Mouse (Mus musculus): ENCODE measurements around the gene Tmem30c. TPM values are rescaled to one million over a fixed set of nuclear protein-coding genes. Genes with fewer than 3 reads are reported as not detected.

Gene Tmem30c
- polyA plus RNA-seq, 1 experiment from 2014 or later: 0.26 TPM

DNA sequence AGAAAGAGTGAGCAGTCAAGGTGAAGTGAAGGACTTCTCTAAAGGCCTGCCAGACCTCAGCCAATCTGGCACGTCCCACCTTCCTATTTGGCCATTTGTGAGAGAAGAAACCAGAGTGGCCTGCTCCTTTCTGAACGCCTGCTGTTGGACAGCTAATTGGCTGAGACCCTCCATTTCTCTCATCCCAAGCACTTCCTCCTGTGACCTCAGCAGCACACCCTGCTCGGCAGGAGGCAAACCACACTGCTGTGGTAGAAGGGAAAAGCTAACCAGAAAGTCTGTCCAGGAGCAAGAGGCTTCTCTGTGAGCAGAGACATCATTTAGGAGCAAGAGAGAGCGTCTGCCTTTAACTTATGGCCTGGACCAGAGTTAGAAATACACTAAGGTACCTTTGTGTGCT is 24.5 kb upstream of the Tmem30c start:
- Histone ChIP-seq H3K4me3 (no peak overlapping the region), H3K27me3 (no peaks in the 10 kb centered on the region), H3K4me2 (no peak overlapping the region), H3K27ac (no peak overlapping the region), H3K9ac (no peak overlapping the region), H3K36me3 (ENCODE audit: poor library complexity, severe bottlenecking) (no peaks in the 10 kb centered on the region), H3K9me3 (replicated peaks) (no peaks in the 10 kb centered on the region), H3K4me1 (peaks cover 7% of the 10 kb centered on the region; the same call in 1 of the 2 replicates)
- ATAC-seq: no peak
- 81% methylated on average over 4 of the region's 4 CpGs for whole genome bisulfite sequencing

DNA sequence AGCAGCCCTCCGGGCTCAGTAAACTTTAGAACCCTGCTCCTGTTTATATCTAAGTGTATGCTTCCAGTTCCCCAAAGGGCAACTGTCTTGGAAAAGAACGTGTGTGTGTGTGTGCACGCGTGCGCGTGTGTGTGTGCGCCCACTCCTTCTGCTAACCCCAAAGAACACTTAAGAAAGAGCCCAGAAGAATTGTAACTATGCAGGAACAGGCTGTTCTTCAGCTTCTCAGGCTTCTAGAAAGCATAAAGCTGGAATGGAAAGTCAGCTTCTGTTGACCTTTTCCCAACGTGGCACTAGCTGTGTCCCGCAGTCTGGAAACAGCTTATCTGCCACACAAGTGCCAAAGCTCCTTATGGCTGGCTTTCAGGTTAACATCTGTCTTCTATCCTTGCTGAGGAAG is 22.4 kb upstream of the Tmem30c start:
- Histone ChIP-seq H3K9me3 (replicated peaks) (no peaks in the 10 kb centered on the region), H3K27me3 (no peaks in the 10 kb centered on the region), H3K4me2 (no peak overlapping the region), H3K4me3 (no peak overlapping the region), H3K36me3 (ENCODE audit: poor library complexity, severe bottlenecking) (no peaks in the 10 kb centered on the region), H3K4me1 (peaks cover 7% of the 10 kb centered on the region; the same call in 1 of the 2 replicates), H3K9ac (no peak overlapping the region), H3K27ac (no peak overlapping the region)
- no peak for ATAC-seq
- 90% methylated on average over 9 of the region's 9 CpGs for WGBS

DNA sequence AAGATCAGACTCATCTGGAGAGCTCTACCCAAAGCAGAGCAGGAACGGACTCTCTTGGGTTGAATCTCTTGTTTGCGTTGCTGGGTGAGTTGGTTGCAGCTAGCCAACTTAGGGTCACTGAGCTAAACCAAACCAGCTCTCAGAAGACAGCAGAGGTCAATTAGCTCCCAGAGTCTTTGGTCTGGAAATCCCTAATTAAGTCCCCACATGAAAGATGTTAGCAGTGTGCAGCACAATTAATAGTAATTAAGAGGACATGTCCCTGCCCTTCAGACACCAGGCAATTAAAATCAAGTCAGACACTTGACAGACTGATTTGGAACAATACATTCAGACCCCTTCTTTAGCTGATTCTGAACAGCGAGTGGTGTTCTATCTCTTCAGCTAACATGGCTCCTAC is 21.6 kb upstream of the Tmem30c start:
- WGBS: 44% methylated on average over 3 of the region's 3 CpGs
- ATAC-seq: no peak; the same call in 1 of the 2 replicates

DNA sequence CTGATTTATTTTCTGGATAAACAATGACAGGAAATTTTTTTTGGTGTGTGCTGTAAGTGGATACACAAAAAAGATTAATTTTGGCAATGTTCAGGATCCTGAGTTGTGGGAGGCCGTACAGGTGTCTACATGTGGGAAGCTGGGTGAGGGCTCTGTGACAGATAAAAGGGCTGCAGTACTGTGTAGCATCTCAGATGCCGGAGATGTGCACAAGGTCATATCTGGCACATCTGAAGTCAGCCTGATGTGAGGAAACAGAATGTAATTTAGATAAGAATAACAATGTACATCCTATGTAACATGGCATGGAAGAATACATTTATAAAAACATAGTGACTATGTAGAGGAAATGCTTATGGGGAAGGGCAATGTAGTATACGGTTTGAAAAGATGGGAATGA is 20.8 kb upstream of the Tmem30c start:
- Histone ChIP-seq H3K4me2 (no peak overlapping the region), H3K9ac (no peak overlapping the region), H3K4me3 (no peak overlapping the region), H3K27ac (no peak overlapping the region), H3K27me3 (no peaks in the 10 kb centered on the region), H3K36me3 (ENCODE audit: poor library complexity, severe bottlenecking) (no peaks in the 10 kb centered on the region), H3K9me3 (replicated peaks) (no peaks in the 10 kb centered on the region), H3K4me1 (peaks cover 7% of the 10 kb centered on the region; the same call in 1 of the 2 replicates)
- WGBS: 92% methylated on average over 3 of the region's 3 CpGs
- no peak for ATAC-seq

More for the DNA sequence above, 21.6 kb upstream of the Tmem30c start:
- H3K27ac ChIP-seq: no peak overlapping the region
- H3K9me3 ChIP-seq (replicated peaks): no peaks in the 10 kb centered on the region
- H3K9ac ChIP-seq: no peak overlapping the region
- peaks cover 7% of the 10 kb centered on the region; the same call in 1 of the 2 replicates for H3K4me1 ChIP-seq
- no peaks in the 10 kb centered on the region for H3K36me3 ChIP-seq (ENCODE audit: poor library complexity, severe bottlenecking)
- H3K27me3 ChIP-seq: no peaks in the 10 kb centered on the region
- no peak overlapping the region for H3K4me3 ChIP-seq
- no peak overlapping the region for H3K4me2 ChIP-seq

DNA sequence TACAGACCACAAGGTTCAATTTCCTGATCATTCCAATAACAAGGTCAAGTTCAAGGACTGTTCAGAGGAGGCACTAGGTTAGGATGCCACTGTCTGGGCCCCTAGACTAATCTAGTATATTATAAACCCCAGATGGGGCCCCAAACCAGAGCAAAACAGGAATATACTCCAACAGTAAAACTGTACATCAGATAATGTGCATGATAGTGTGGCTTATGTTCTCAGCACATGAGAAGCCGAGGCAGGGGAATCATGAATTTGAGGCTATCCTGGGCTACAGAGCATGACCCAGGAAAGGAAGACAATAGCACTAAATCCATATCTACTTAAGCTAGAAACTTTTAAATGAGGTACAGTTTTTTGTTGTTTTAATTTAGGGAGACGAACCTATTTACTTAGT is 19.5 kb upstream of the Tmem30c start:
- no peak overlapping the region for H3K4me2 ChIP-seq
- H3K4me1 ChIP-seq: peaks cover 7% of the 10 kb centered on the region; the same call in 1 of the 2 replicates
- no peaks in the 10 kb centered on the region for H3K27me3 ChIP-seq
- H3K9me3 ChIP-seq (replicated peaks): no peaks in the 10 kb centered on the region
- no peak overlapping the region for H3K9ac ChIP-seq
- H3K36me3 ChIP-seq (ENCODE audit: poor library complexity, severe bottlenecking): no peaks in the 10 kb centered on the region
- no peak for ATAC-seq
- no peak overlapping the region for H3K4me3 ChIP-seq
- 87% methylated on average over 2 of the region's 2 CpGs for WGBS
- H3K27ac ChIP-seq: no peak overlapping the region

DNA sequence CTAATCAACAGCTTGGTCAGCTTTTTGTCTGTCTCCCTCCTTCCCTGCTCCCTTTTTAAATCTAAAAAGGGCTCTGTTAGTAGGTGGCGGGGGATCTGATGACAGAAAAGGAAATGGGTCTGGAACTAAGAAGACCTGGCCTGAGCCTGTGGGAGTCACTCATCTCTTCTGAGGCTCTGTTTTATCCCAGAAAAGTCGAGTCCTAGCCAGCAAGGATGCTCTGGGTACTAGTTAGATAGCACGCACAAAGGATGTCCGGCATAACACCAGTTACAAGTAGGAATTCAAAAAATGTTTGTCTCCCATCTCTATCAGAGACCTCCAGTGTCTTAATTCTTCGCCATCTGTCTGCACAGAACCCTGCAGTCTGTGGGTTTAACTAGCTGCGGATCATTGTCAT is 12.8 kb upstream of the Tmem30c start:
- H3K4me3 ChIP-seq: no peak overlapping the region
- H3K4me1 ChIP-seq: no peaks in the 10 kb centered on the region
- H3K4me2 ChIP-seq: no peak overlapping the region
- H3K27me3 ChIP-seq: no peaks in the 10 kb centered on the region
- ATAC-seq: no peak
- no peak overlapping the region for H3K27ac ChIP-seq
- no peaks in the 10 kb centered on the region for H3K9me3 ChIP-seq (replicated peaks)
- no peak overlapping the region for H3K9ac ChIP-seq
- 86% methylated on average over 6 of the region's 6 CpGs for WGBS
- H3K36me3 ChIP-seq (ENCODE audit: poor library complexity, severe bottlenecking): no peaks in the 10 kb centered on the region

DNA sequence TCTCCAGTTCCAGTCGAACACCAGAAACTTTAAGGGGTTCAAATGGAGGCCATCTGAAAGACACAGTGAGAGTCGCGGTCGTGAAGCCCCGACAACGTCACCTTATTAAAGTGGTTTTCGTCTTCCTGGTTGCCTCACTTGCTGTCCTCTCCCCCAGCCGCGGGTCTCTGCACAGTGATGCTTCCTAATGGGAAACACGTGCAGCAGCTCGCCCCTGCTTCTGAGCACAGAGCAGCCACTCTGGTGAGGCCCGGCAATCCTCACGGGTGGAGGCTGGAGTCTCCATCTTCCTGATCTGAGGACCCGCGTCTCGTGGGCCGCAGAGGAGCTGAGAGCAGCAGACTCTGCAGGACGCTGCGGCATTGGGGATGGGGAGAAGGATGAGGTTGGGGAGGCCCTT is 11.1 kb upstream of the Tmem30c start:
- no peak overlapping the region for H3K4me3 ChIP-seq
- no peaks in the 10 kb centered on the region for H3K36me3 ChIP-seq (ENCODE audit: poor library complexity, severe bottlenecking)
- H3K27ac ChIP-seq: no peak overlapping the region
- H3K4me2 ChIP-seq: no peak overlapping the region
- no peaks in the 10 kb centered on the region for H3K9me3 ChIP-seq (replicated peaks)
- no peaks in the 10 kb centered on the region for H3K27me3 ChIP-seq
- no peak for ATAC-seq
- H3K9ac ChIP-seq: no peak overlapping the region
- 76% methylated on average over 19 of the region's 19 CpGs for WGBS
- H3K4me1 ChIP-seq: no peaks in the 10 kb centered on the region

DNA sequence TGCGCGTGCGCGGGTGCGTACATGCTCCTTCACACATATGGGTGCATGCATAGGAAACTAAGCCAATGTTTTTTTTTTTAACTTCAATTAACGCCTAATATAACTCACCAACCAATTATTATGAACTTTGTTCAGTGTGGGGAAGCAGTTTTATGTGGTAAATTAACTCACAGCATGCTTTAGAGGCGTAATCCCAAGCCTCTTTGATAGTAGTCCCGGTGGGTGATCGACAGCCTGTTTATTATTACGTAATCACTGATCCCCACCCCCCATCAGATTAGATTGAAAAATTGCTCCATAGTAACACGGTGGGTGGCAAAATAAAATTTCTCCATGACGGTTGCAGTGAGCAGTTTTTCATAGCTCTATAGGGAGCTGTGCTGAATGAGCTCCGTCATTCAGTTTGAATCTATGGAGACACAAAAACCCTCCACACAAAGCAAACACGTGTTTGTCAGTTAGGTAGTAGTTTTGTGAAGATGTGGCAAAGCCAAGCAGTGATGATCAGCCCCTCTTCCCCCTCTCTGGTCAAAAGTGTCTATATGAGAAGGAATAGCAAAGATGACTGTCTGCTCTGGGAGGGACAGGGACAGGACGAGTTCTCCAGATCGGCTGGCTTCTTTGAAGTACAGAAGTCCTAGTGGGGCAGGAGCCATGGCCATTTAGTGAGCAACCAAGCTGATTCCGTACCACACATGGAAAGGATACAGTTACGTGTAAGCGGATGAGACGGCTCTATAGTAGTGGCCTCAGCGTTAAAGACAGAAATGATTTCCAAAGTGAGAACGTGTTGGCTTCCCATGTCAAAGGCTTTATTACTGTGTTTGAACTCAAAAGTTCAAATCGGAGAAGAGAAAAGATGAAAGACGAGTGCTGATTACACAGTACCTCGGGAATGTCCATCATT is 10.4 kb upstream of the Tmem30c start:
- H3K4me2 ChIP-seq: no peak overlapping the region
- 0 out of 2 replicates have a peak, but pooled peaks have one; percentile 10 for ATAC-seq

DNA sequence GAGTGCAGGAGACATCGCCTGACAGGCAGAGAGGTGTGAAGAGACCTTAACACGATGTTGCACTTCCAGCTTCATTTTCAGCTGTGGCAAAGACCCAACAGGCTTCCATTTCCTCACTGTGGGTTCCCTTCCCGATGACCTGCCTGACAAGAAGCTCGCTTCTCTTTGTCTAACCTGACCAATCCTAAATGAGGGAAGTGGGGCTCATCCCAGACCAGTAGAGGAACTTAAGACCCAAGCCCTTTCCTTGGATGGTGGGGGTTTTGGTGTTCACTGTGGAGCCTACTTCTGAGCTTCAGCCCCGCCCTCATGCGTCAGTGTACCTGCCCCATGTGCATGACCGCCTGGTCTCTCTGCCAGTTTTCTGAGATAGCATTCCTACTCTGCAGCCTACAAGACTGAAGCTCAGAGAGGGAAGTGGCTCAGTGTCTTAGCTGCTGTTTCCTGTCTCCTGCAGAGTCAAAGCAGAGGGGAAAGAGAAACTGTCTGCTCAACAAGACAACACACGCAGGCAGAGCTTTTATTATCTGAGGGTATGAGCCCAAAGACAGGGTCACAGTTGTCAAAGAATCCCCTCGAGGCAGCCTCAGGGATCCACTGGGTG is 8.9 kb upstream of the Tmem30c start:
- 84% methylated on average over 9 of the region's 9 CpGs for WGBS
- Histone ChIP-seq H3K4me2 (no peak overlapping the region), H3K9ac (no peak overlapping the region), H3K27ac (no peak overlapping the region), H3K36me3 (ENCODE audit: poor library complexity, severe bottlenecking) (no peaks in the 10 kb centered on the region), H3K4me1 (no peaks in the 10 kb centered on the region), H3K4me3 (no peak overlapping the region), H3K27me3 (no peaks in the 10 kb centered on the region), H3K9me3 (replicated peaks) (no peaks in the 10 kb centered on the region)
- no peak for ATAC-seq

More for the DNA sequence above, 10.4 kb upstream of the Tmem30c start:
- Histone ChIP-seq H3K4me3 (no peak overlapping the region), H3K27ac (no peak overlapping the region), H3K4me1 (no peaks in the 10 kb centered on the region), H3K9me3 (replicated peaks) (no peaks in the 10 kb centered on the region), H3K36me3 (ENCODE audit: poor library complexity, severe bottlenecking) (no peaks in the 10 kb centered on the region), H3K9ac (no peak overlapping the region), H3K27me3 (no peaks in the 10 kb centered on the region)
- WGBS: 71% methylated on average over 25 of the region's 25 CpGs

DNA sequence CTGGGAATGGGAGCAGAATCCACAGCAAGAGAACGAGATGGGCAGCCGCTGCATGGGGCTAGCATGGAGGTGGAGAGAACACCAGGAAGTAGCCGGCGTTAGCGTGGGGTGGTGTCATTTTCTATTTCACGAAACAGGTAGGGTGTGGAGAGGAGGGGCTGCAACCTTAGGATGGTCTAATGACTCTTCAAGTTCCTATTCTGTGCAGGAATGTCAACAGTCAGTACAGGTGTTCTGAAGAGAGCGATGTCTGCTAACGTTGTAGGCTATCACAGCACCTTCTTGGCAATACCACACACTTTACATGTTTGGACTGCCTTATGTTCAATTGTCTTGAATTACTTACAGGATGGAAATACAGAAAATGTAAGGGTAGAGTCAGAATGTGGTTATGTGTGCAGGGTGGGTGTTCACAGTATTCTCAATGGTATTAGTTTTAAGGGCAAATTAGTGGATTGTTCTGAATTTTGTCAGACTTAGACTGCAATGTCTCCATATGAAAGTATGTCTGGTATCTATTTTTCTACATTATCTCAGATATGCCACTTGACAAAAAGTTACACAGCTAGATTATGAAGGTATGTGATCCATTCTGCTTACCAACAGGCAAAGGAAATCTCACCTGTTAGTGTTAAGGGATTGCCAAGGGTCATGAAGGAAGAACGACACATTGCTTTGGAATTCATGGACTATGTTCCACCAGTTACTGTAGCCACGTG is 2.7 kb upstream of the Tmem30c start:
- H3K4me2 ChIP-seq: no peak overlapping the region
- WGBS: 87% methylated on average over 10 of the region's 10 CpGs
- ATAC-seq: no peak

DNA sequence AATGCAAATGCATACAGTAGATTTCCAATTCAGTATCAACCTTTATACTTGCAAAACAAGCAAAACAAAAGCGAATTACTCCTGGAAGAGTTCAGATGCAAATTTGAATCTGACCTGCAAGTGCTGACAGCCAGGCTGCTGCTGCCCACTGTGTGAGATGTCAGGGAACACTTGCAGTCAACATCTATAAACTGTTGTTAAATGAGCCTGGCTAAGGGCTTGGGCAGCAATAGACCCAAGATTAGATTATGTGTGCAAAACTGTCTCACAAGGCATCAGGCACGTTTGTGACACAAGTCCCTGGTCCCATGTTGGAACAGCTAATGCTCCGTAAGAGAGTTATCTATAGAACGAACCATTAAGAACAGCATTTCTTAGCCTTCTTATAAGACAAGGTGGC is 369 bp downstream of the Tmem30c start:
- Histone ChIP-seq H3K9ac (no peak overlapping the region), H3K9me3 (replicated peaks) (no peaks in the 10 kb centered on the region), H3K27ac (no peak overlapping the region), H3K4me2 (no peak overlapping the region), H3K4me1 (no peaks in the 10 kb centered on the region), H3K4me3 (no peak overlapping the region), H3K27me3 (no peaks in the 10 kb centered on the region), H3K36me3 (ENCODE audit: poor library complexity, severe bottlenecking) (no peaks in the 10 kb centered on the region)
- WGBS: 66% methylated on average over 4 of the region's 4 CpGs
- no peak for ATAC-seq

More for the DNA sequence above, 2.7 kb upstream of the Tmem30c start:
- Histone ChIP-seq H3K27me3 (no peaks in the 10 kb centered on the region), H3K4me3 (no peak overlapping the region), H3K4me1 (no peaks in the 10 kb centered on the region), H3K9me3 (replicated peaks) (no peaks in the 10 kb centered on the region), H3K9ac (no peak overlapping the region), H3K27ac (no peak overlapping the region), H3K36me3 (ENCODE audit: poor library complexity, severe bottlenecking) (no peaks in the 10 kb centered on the region)

DNA sequence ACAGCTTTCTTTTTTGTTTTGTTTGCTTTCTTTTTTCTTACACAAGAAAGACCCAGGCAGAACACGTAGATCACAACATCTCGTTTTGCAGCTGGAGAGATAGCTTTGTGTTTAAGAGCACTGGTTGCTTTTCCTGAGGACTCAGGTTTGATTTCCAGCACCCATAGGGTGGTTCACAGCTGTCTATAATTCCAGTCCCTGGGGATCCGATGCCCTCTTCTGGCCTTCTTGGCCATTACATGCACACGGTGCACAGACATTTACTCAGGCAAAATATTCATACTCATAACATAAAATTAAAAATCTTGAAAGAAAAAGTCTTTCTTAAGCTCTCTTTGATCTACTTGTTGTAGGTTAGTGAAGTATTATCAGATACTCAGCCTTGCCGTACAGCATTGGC is 969 bp downstream of the Tmem30c start:
- Histone ChIP-seq H3K4me2 (no peak overlapping the region), H3K9ac (no peak overlapping the region), H3K27ac (no peak overlapping the region), H3K9me3 (replicated peaks) (no peaks in the 10 kb centered on the region), H3K27me3 (no peaks in the 10 kb centered on the region), H3K4me3 (no peak overlapping the region), H3K4me1 (no peaks in the 10 kb centered on the region), H3K36me3 (ENCODE audit: poor library complexity, severe bottlenecking) (no peaks in the 10 kb centered on the region)
- WGBS: 93% methylated on average over 5 of the region's 5 CpGs
- no peak for ATAC-seq

Data from forebrain, embryonic 13.5 days (tissue).